ENCODE assay signal across 23 mouse cellular contexts in the genomic region with DNA sequence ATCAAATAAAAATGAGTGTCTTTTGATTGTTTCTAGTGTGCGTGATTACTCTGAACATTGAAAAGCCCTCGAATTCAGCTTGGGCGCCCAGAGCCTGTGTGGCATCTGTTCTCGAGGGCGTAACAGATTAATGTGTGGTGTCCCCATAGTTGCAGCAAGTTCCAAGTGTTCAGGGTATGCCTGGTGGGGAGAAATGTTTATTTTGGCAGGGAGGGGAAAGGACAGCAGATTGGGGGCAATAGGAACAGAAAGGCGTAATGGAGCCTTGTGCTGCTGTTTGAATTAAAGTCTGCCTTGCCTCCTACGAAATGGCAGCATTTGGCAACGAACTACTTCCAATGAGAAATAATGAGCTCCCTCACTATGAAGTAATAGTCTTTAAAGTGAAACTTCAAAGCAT.
DNase-seq lines count a peak whose midpoint lies in the region; ATAC-seq and TF ChIP-seq lines count a peak whose summit lies in the region.
"Had no signal": no experiment of that assay in that cellular context is flagged by ENCODE, and none has a peak within 500 bp of the region (broad histone marks: within the 10 kb centered on the region; RNA-seq: fewer than 3 reads in every experiment).

No protein-coding gene starts in this region.

- no peaks in the 10 kb centered on the region for H3K27me3 ChIP-seq in forebrain, postnatal 0 days (ENCODE audit: insufficient read depth, low read length)
- no peaks in the 10 kb centered on the region for H3K27me3 ChIP-seq in kidney, embryonic 16.5 days (ENCODE audit: insufficient read depth, low read length)
- H3K27me3 ChIP-seq: hindbrain, embryonic 12.5 days; limb, embryonic 15.5 days had no signal

- no peak overlapping the region for H3K4me2 ChIP-seq in forebrain, postnatal 0 days (ENCODE audit: low read depth)
- H3K4me2 ChIP-seq in kidney, embryonic 16.5 days (replicated peaks; ENCODE audit: low read depth, low read length), result no peak overlapping the region
- H3K4me2 ChIP-seq: hindbrain, embryonic 12.5 days; limb, embryonic 15.5 days; lung, embryonic 14.5 days had no signal

- no peak for ATAC-seq in forebrain, postnatal 0 days
- ATAC-seq in kidney, embryonic 16.5 days (ENCODE audit: low FRiP score, low TSS enrichment), result no peak
- ATAC-seq: inflammation-experienced regulatory T-cells, adult 6 months; midbrain, embryonic 16.5 days had no signal

- H3K9ac ChIP-seq in forebrain, postnatal 0 days, result no peak overlapping the region
- no peak overlapping the region for H3K9ac ChIP-seq in kidney, embryonic 16.5 days (replicated peaks; ENCODE audit: low read length)
- H3K9ac ChIP-seq: hindbrain, embryonic 12.5 days; limb, embryonic 15.5 days; liver, embryonic 14.5 days; lung, embryonic 14.5 days had no signal

- peak; percentile 41 for DNase-seq in brain, adult 2 months (ENCODE audit: low read depth, low spot score)
- DNase-seq in brain, embryonic 14.5 days (ENCODE audit: low read depth), result peak; percentile 94
- DNase-seq in forebrain, postnatal 0 days, result peak; percentile 26
- DNase-seq in layer of hippocampus, adult 9-11 months, result peak; percentile 84
- no peak for DNase-seq in gastrocnemius, postnatal 25 days
- no peak for DNase-seq in kidney, adult 18-20 months
- DNase-seq: adrenal gland, adult 2 months; cerebellum, adult 18-20 months; kidney, adult 9 months; kidney, postnatal 25 days; lung, embryonic 14.5 days; lung, postnatal 4 days; thymus, adult 2 months; thymus, postnatal 4 days had no signal

- no peaks in the 10 kb centered on the region for H3K9me3 ChIP-seq in forebrain, postnatal 0 days (ENCODE audit: low read length)
- H3K9me3 ChIP-seq in kidney, embryonic 16.5 days (ENCODE audit: low read length), result no peaks in the 10 kb centered on the region
- H3K9me3 ChIP-seq: embryonic facial prominence, embryonic 10.5 days; hindbrain, embryonic 12.5 days; limb, embryonic 15.5 days had no signal

- no peaks in the 10 kb centered on the region for H3K36me3 ChIP-seq in forebrain, postnatal 0 days (ENCODE audit: insufficient read depth)
- H3K36me3 ChIP-seq in kidney, embryonic 16.5 days (ENCODE audit: insufficient read depth, low read length), result no peaks in the 10 kb centered on the region
- H3K36me3 ChIP-seq: embryonic facial prominence, embryonic 10.5 days; hindbrain, embryonic 12.5 days; limb, embryonic 15.5 days had no signal

- TF ChIP-seq POLR2A in brain, embryonic 14.5 days (IDR thresholded peaks at IDR 0.05; ENCODE audit: borderline replicate concordance, extremely low read depth, insufficient read depth, insufficient read length, poor library complexity, severe bottlenecking), result no peak

- 26% methylated on average over 8 of the region's 8 CpGs for WGBS in forebrain, postnatal 0 days
- WGBS in kidney, embryonic 16.5 days, result 60% methylated on average over 8 of the region's 8 CpGs

- no peak overlapping the region for H3K27ac ChIP-seq in forebrain, postnatal 0 days (ENCODE audit: low read depth, low read length)
- no peak overlapping the region for H3K27ac ChIP-seq in kidney, embryonic 16.5 days (ENCODE audit: low read length)
- H3K27ac ChIP-seq: embryonic facial prominence, embryonic 10.5 days; hindbrain, embryonic 12.5 days; left cerebral cortex, adult 2 months; limb, embryonic 15.5 days; liver, embryonic 14.5 days had no signal

- TF ChIP-seq CTCF in brain, embryonic 14.5 days (IDR thresholded peaks at IDR 0.05; ENCODE audit: borderline replicate concordance, extremely low read depth, insufficient read depth, insufficient read length), result no peak
- TF ChIP-seq CTCF in forebrain, postnatal 0 days (IDR thresholded peaks at IDR 0.05; ENCODE audit: low read depth), result no peak

- no peak overlapping the region for H3K4me3 ChIP-seq in forebrain, postnatal 0 days (ENCODE audit: low read depth, low read length)
- no peak overlapping the region for H3K4me3 ChIP-seq in kidney, embryonic 16.5 days (ENCODE audit: low read length)
- H3K4me3 ChIP-seq: embryonic facial prominence, embryonic 10.5 days; hindbrain, embryonic 12.5 days; left cerebral cortex, adult 2 months; limb, embryonic 15.5 days; myocyte had no signal

- H3K4me1 ChIP-seq in forebrain, postnatal 0 days (ENCODE audit: insufficient read depth), result no peaks in the 10 kb centered on the region
- H3K4me1 ChIP-seq in kidney, embryonic 16.5 days (ENCODE audit: insufficient read depth, low read length), result no peaks in the 10 kb centered on the region
- H3K4me1 ChIP-seq: embryonic facial prominence, embryonic 10.5 days; hindbrain, embryonic 12.5 days; limb, embryonic 15.5 days had no signal

Comparison
In these comparisons a context has a peak if more than half of its experiments do, and no peak if none do; other contexts are left out.
1. DNase-seq: peak in brain, adult 2 months (single experiment), brain, embryonic 14.5 days (single experiment), forebrain, postnatal 0 days (single experiment) and layer of hippocampus, adult 9-11 months (single experiment); none in gastrocnemius, postnatal 25 days (single experiment) and kidney, adult 18-20 months (single experiment).